Mouse (Mus musculus) ES-Bruce4 (cell line): ENCODE data around the gene Pacrg. TPM values are rescaled to one million over a fixed set of nuclear protein-coding genes. Genes with fewer than 3 reads are reported as not detected.

Source experiments
- H3K27ac ChIP-seq: 2 replicates; pipeline ENCODE4 v1.5.1; 2012; ENCODE audit warnings: low read length, inconsistent platforms; ENCODE audit not compliant: insufficient read depth
- H3K27me3 ChIP-seq: 2 replicates; pipeline ENCODE4 v1.6.1; 2012; ENCODE audit warnings: mild to moderate bottlenecking, low read length, inconsistent platforms; ENCODE audit not compliant: control insufficient read depth, poor library complexity, insufficient read depth, severe bottlenecking
- H3K36me3 ChIP-seq: 2 replicates; pipeline ENCODE4 v1.6.1; 2012; ENCODE audit warnings: inconsistent platforms, mild to moderate bottlenecking, low read length, moderate library complexity; ENCODE audit not compliant: control insufficient read depth, poor library complexity, insufficient read depth, severe bottlenecking
- H3K4me1 ChIP-seq: one replicate; pipeline ENCODE4 v1.8.1; 2011; ENCODE audit warnings: low read length; ENCODE audit not compliant: control insufficient read depth, insufficient read depth
- H3K4me3 ChIP-seq: 2 replicates; pipeline ENCODE4 v1.5.1; 2011; ENCODE audit warnings: low read depth, mild to moderate bottlenecking, low read length
- H3K9ac ChIP-seq: 2 replicates; pipeline ENCODE4 v1.6.1; 2012; ENCODE audit warnings: low read depth, mild to moderate bottlenecking, inconsistent platforms; ENCODE audit not compliant: poor library complexity, severe bottlenecking
- H3K9me3 ChIP-seq: replicated peaks from 2 replicates; pipeline ENCODE4 v1.6.1; 2012; ENCODE audit warnings: mild to moderate bottlenecking, low read length, inconsistent platforms; ENCODE audit not compliant: control insufficient read depth, poor library complexity, insufficient read depth, severe bottlenecking
- CTCF ChIP-seq: IDR thresholded peaks from one replicate; pipeline ENCODE4 v1.8.1; 2011; ENCODE audit warnings: low read depth, low read length
- EP300 ChIP-seq: IDR thresholded peaks from 2 replicates; pipeline ENCODE4 v1.6.1; 2011; ENCODE audit warnings: low read depth, low read length; ENCODE audit not compliant: insufficient read depth
- POLR2A ChIP-seq: IDR thresholded peaks from one replicate; pipeline ENCODE4 v1.8.1; 2011; ENCODE audit warnings: low read length; ENCODE audit not compliant: insufficient read depth
- polyA plus RNA-seq: library from polyadenylated mRNA; stranded (reverse); fragments of >200 nt; gene quantifications from 2 replicates; pipeline ENCODE4 v1.2.4, GENCODE M21; 2011; ENCODE audit warnings: low read depth; ENCODE audit not compliant: missing spikeins, insufficient read depth, insufficient read length

Gene Pacrg
- polyA plus RNA-seq, 1 experiment: 0.54 TPM

DNA sequence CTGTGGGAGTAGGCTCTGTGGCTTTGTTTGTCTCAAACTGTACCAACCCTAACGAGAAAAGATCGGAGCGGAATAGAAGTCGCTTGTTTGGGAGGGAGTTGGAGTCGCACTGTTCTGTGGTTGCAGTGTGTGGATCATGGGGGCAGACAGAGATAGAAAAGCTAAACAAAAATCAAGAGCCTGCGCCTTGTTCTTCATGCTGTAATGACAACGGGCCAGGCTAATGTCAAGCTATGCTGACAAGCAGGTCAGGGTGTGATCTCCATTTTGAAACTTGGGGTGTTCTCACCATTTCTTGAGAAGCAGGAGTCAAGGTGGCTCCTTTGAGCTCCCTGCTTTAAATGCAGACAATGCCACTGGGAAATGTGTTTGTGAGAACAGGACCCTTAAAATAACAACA lies 433.8 kb downstream of the Pacrg start:
- Histone ChIP-seq H3K4me3 (no peak overlapping the region), H3K27ac (no peak overlapping the region)
- TF ChIP-seq EP300: no peak
- no peak for TF ChIP-seq CTCF
- TF ChIP-seq POLR2A: no peak

DNA sequence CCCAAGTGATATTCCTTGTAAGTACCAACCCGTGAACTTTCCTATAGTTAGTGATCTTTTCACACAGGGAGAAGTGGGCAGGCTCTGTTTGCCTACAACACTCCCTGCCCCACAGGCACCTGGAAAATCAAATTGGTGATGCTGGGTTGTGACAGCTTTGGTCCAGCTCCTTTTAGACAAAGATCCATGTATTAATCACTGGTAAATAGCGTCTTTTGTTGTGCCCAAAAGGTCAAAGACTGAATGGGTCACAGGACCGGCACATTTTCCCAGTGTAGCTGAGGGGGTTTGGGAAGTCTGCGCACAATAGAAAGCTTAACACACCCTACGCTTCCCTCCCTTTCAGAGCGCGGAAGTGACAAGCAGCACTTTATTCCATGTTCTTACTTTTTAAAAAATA lies 434.2 kb downstream of the Pacrg start:
- H3K9me3 ChIP-seq: no peaks in the 10 kb centered on the region
- TF ChIP-seq POLR2A (no peak), CTCF (no peak), EP300 (no peak)
- H3K9ac ChIP-seq: no peak overlapping the region
- H3K27ac ChIP-seq: no peak overlapping the region
- no peak overlapping the region for H3K4me3 ChIP-seq
- no peaks in the 10 kb centered on the region for H3K27me3 ChIP-seq
- H3K4me1 ChIP-seq: peaks cover 2% of the 10 kb centered on the region
- H3K36me3 ChIP-seq: no peaks in the 10 kb centered on the region

More for the DNA sequence above, 433.8 kb downstream of the Pacrg start:
- Histone ChIP-seq H3K36me3 (no peaks in the 10 kb centered on the region), H3K4me1 (peaks cover 2% of the 10 kb centered on the region), H3K9me3 (no peaks in the 10 kb centered on the region), H3K9ac (no peak overlapping the region), H3K27me3 (no peaks in the 10 kb centered on the region)

DNA sequence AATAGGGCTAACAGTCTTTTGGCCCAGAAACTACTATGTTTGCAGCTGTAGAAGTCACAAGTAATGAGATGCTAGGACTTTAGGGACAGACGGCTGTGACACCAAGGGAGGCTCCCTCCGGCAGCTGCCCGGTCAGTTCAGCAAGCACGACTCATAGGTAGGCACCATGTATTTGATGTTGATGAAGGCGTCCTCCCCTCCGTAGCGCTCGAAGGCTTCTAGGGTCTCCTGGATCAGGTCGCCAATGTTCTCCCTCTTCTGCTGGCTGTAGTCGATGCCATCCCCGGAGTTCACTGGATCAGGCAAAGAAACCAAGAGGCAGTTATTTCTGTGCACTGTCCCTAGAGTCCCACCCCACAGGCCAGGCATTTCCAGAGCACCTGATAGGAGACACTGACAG lies 436.9 kb downstream of the Pacrg start:
- Histone ChIP-seq H3K4me3 (no peak overlapping the region), H3K9ac (no peak overlapping the region), H3K4me1 (peaks cover 2% of the 10 kb centered on the region), H3K27ac (no peak overlapping the region), H3K27me3 (no peaks in the 10 kb centered on the region), H3K9me3 (no peaks in the 10 kb centered on the region), H3K36me3 (no peaks in the 10 kb centered on the region)
- TF ChIP-seq CTCF (no peak), POLR2A (no peak), EP300 (no peak)

DNA sequence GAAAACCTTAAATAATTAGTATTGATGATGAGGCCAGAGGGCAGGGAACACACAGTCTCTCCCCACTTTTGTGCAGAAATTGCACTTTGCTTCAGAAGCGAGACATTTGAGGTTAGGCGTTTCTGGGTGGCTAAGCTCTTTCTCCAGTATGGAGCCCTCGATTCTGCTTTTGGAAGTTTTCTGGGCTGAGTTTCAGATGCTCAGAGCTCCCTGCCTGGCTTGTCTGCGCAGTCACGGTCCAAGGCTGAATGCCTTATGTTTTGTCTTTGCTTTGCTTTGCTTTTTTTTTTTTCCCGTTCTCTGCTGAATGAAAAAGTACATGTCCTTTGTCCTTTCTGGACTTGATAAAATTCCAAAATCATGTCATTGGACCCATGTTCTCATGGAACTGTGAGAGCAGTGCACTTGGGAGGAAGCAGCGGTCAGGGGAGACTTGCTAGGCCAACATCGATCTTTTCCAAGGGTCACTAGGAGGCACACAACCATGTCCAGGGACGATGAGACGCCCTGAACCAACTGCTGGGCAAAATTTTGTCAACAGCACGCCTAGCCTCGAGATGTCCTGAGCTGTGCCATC lies 438.0 kb downstream of the Pacrg start:
- H3K9ac ChIP-seq: no peak overlapping the region
- no peak for TF ChIP-seq EP300
- no peak for TF ChIP-seq POLR2A
- TF ChIP-seq CTCF: no peak
- no peaks in the 10 kb centered on the region for H3K36me3 ChIP-seq
- H3K4me1 ChIP-seq: no peaks in the 10 kb centered on the region
- H3K27ac ChIP-seq: no peak overlapping the region
- H3K4me3 ChIP-seq: no peak overlapping the region
- H3K9me3 ChIP-seq: no peaks in the 10 kb centered on the region
- no peaks in the 10 kb centered on the region for H3K27me3 ChIP-seq

- no peak overlapping the region for H3K27ac ChIP-seq
- H3K4me1 ChIP-seq: no peaks in the 10 kb centered on the region
These were observed 438.6 kb downstream of the Pacrg start for GRCm38 (mm10) chr17:10401529-10401928.

DNA sequence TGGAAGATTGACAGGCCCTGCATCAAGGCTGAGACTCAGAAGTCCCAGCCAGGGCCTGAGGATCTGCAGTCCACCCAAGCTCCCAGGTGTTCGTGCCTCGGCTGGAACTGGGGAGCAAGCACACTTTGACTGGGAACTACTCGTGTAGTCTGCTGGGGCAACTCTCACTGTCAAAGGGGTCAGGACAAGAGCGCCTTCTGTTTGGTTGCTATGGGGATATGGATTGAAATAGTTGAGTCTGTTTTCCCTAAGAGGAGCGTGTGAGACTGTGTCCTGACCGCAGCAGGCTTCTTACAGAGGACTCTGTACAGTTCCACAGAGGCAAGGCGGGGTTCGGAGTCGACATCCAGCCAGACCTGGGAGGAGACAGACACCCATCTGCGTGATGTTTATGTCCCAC lies 440.4 kb downstream of the Pacrg start:
- H3K27me3 ChIP-seq: no peaks in the 10 kb centered on the region
- H3K36me3 ChIP-seq: no peaks in the 10 kb centered on the region
- H3K9me3 ChIP-seq: no peaks in the 10 kb centered on the region
- no peak overlapping the region for H3K9ac ChIP-seq
- no peaks in the 10 kb centered on the region for H3K4me1 ChIP-seq
- no peak for TF ChIP-seq EP300
- no peak overlapping the region for H3K27ac ChIP-seq
- H3K4me3 ChIP-seq: no peak overlapping the region

More at GRCm38 (mm10) chr17:10401529-10401928, 438.6 kb downstream of the Pacrg start:
- Histone ChIP-seq H3K4me3 (no peak overlapping the region), H3K9me3 (no peaks in the 10 kb centered on the region), H3K27me3 (no peaks in the 10 kb centered on the region), H3K36me3 (no peaks in the 10 kb centered on the region), H3K9ac (no peak overlapping the region)
- TF ChIP-seq CTCF (no peak), POLR2A (no peak), EP300 (no peak)
